Mouse (Mus musculus) layer of hippocampus, postnatal 14 days (tissue): ENCODE results near the gene Tex2. TPM values are rescaled to one million over a fixed set of nuclear protein-coding genes. Genes with fewer than 3 reads are reported as not detected.

ENCODE experiments used
- DNase-seq, 2 experiments: peaks; one replicate each; pipeline ENCODE4 v3.0.0; 2021 to 2022; ENCODE audit warnings: low spot score in 2 of 2, mixed read lengths in 1 of 2
- total RNA-seq, 2 experiments: library from RNA; stranded (reverse); gene quantifications; 2 replicates each; pipeline ENCODE4 v1.2.3; 2021

Gene Tex2
- total RNA-seq, 2 experiments from 2014 or later, result 105 to 120 TPM

DNA sequence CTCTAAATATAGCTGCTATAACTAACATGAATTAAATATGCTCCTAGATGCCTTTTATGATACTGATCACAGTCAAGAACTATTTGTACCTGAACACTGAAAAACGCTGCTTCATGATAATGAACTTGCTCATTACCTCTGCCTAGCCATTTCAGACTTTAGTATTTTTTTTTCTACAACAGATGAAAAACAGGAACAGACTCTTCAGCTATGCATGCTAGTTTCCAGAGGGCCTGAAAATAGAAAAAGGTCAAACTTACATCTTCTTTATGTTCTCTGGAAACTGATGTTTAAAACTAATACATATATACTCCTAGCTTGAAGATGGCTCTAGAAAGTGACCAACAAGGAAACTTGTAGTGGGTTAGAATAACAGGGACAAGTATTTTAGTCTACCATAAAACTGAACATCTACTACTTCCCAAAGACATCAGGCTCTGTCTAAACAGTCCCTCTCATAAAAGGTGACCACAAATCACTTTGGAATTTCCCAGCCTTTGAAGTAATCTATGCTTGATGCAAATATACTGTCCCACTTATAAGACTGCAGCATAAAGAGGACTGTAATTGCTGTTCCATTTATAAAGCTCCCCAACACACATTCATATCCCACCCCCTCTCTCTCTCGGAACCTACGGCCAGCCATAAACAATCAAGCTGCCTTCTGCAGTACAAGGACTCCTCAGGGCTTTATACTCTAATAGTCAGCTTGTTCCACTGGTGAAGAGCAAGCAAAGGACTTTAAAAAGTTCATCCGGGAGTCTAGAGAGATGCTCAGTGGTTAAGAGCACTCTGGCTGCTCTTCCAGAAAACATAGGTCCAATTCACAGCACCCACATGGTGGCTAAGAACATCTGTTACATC lies 148.3 kb downstream of the Tex2 start:
- no peak for DNase-seq

GRCm38 (mm10) chr11:106463845-106464244 lies 149.4 kb downstream of the Tex2 start:
- DNase-seq, result peak in 1 of 2 experiments; percentile 3

- DNase-seq, result no peak
These were observed 150.9 kb downstream of the Tex2 start for GRCm38 (mm10) chr11:106462309-106462708.

- no peak for DNase-seq
These were observed 151.9 kb downstream of the Tex2 start for GRCm38 (mm10) chr11:106461145-106461932.

DNA sequence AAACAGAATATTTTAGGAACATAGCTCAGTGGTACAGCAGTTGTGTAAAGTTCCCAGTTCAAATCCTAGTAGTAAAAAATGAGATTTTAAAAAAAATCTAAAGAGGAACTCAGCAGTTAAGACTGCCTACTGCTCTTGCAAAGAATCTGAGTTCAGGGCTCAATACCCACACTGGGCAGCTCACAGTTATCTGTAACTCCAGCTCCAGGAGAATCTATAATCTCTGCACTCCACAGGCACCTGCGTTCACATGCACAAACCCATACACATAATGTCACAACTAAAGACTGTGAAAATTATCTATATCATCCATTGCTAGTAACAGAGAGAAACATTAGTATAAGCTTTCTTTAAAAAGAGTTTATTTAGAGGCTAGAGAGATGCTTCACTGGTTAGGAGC lies 152.6 kb downstream of the Tex2 start:
- no peak for DNase-seq

DNA sequence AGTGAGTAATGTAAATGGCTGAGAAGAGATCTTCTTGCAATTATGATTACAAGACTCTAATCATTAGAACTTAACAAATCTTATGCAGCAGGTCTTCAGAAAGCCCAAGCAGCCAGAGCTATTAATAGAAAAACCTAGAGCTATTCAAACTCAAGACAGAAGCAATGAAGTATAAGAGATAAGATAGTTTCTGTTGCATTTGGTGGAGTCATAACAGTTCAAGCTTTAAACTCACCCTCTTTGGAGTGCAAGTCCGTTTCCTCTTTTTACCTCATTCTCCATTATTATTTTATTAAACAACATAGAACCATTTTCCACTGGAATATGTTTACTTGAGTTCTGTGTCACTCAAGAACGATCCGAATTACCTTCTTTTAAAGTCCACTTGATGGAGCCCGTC lies 154.7 kb downstream of the Tex2 start:
- no peak for DNase-seq

Other genes starting within 250 kb of the Tex2 start
- gene Prr29, start 248.0 kb downstream of the Tex2 start, total RNA-seq, result under 1 TPM in 1 of 2 experiments, not detected in 1; 0.74 TPM
- 1 to 10 TPM; 4.5 to 5.9 TPM for gene Icam2, start 225.3 kb downstream of the Tex2 start, total RNA-seq
- gene Ern1, start 125.6 kb downstream of the Tex2 start, total RNA-seq, result 10 to 100 TPM in 1 of 2 experiments, 1 to 10 TPM in 1; 9.2 to 10.2 TPM
- gene Pecam1, start 137.2 kb upstream of the Tex2 start, total RNA-seq, result 10 to 100 TPM; 17.4 to 20.6 TPM
- gene Milr1, start 137.8 kb upstream of the Tex2 start, total RNA-seq, result not detected
- 1 to 10 TPM; 3.3 to 5.3 TPM for gene Polg2, start 166.1 kb upstream of the Tex2 start, total RNA-seq
- 100 to 1,000 TPM; 684 to 691 TPM for gene Ddx5, start 175.8 kb upstream of the Tex2 start, total RNA-seq
- 10 to 100 TPM; 12.9 to 15.1 TPM for gene Cep95, start 175.8 kb upstream of the Tex2 start, total RNA-seq